Mouse (Mus musculus) erythroblast, embryonic 14.5 days (primary cell): Measurements from ENCODE around the gene Sbds. TPM values are rescaled to one million over a fixed set of nuclear protein-coding genes. Genes with fewer than 3 reads are reported as not detected.
A peak's percentile ranks its signal among the peaks of the same experiment; 100 is the strongest.

Experiments
- H3K27me3 ChIP-seq: 2 replicates; pipeline ENCODE4 v1.6.1; 2012; ENCODE audit warnings: inconsistent platforms; ENCODE audit not compliant: control insufficient read depth
- H3K36me3 ChIP-seq: 2 replicates; pipeline ENCODE4 v1.6.1; 2012; ENCODE audit warnings: mild to moderate bottlenecking, inconsistent platforms; ENCODE audit not compliant: control insufficient read depth
- H3K4me1 ChIP-seq: 2 replicates; pipeline ENCODE4 v1.6.1; 2012; ENCODE audit warnings: inconsistent platforms; ENCODE audit not compliant: control insufficient read depth
- H3K4me3 ChIP-seq: replicated peaks from 2 replicates; pipeline ENCODE3; 2012; ENCODE audit warnings: moderate library complexity, mild to moderate bottlenecking, inconsistent platforms
- H3K9me3 ChIP-seq: 2 replicates; pipeline ENCODE4 v1.6.1; 2012; ENCODE audit warnings: low read length, inconsistent platforms, mixed read lengths; ENCODE audit not compliant: control insufficient read depth
- GATA1 ChIP-seq: IDR thresholded peaks from 2 replicates; pipeline ENCODE4 v1.6.1; 2012; ENCODE audit warnings: low read length, inconsistent platforms, mixed read lengths
- TAL1 ChIP-seq: IDR thresholded peaks from 3 replicates; pipeline ENCODE4 v1.6.1; 2012; ENCODE audit warnings: low read length, inconsistent platforms, mixed read lengths
- polyA plus RNA-seq: library from polyadenylated mRNA; stranded (reverse); fragments of >175 nt; gene quantifications from 2 replicates; pipeline ENCODE4 v1.2.3, GENCODE M21; 2012

Gene Sbds
- polyA plus RNA-seq: 3.2 and 4.0 TPM in 2 replicates

- Histone ChIP-seq H3K9me3 (no peaks in the 10 kb centered on the region), H3K4me3 (peak within 1 kb of the TSS; percentile 92), H3K36me3 (peaks cover 44% of the 10 kb centered on the region), H3K27me3 (no peaks in the 10 kb centered on the region), H3K4me1 (peaks cover 45% of the 10 kb centered on the region)
- no peak for TF ChIP-seq TAL1
- peak; percentile 87 for TF ChIP-seq GATA1
Observed at GRCm38 (mm10) chr5:130255017-130255720, at the start of gene Sbds, which contains the start of gene Tyw1. TSS of gene Sbds (minus strand) at chr5:130255530. TSS of gene Tyw1 (plus strand) at chr5:130255619.

- Histone ChIP-seq H3K27me3 (no peaks in the 10 kb centered on the region), H3K36me3 (peaks cover 58% of the 10 kb centered on the region), H3K4me1 (no peaks in the 10 kb centered on the region), H3K4me3 (no peak overlapping the region), H3K9me3 (no peaks in the 10 kb centered on the region)
- no peak for TF ChIP-seq GATA1
- TF ChIP-seq TAL1: no peak
Observed at GRCm38 (mm10) chr5:130303611-130304010, 48.3 kb upstream of the Sbds start.

- H3K4me1 ChIP-seq: no peaks in the 10 kb centered on the region
- no peak for TF ChIP-seq GATA1
- no peak for TF ChIP-seq TAL1
- H3K9me3 ChIP-seq: no peaks in the 10 kb centered on the region
- no peak overlapping the region for H3K4me3 ChIP-seq
- H3K27me3 ChIP-seq: no peaks in the 10 kb centered on the region
- H3K36me3 ChIP-seq: peaks cover 68% of the 10 kb centered on the region
Observed at GRCm38 (mm10) chr5:130299526-130299925, 44.2 kb upstream of the Sbds start.

GRCm38 (mm10) chr5:130298831-130299460 lies 43.6 kb upstream of the Sbds start:
- Histone ChIP-seq H3K4me3 (no peak overlapping the region), H3K36me3 (peaks cover 68% of the 10 kb centered on the region), H3K27me3 (no peaks in the 10 kb centered on the region), H3K4me1 (no peaks in the 10 kb centered on the region), H3K9me3 (no peaks in the 10 kb centered on the region)
- TF ChIP-seq GATA1: no peak
- no peak for TF ChIP-seq TAL1

- TF ChIP-seq TAL1 (no peak), GATA1 (no peak)
Observed at GRCm38 (mm10) chr5:130296071-130296470, 40.7 kb upstream of the Sbds start.

GRCm38 (mm10) chr5:130294598-130294997 lies 39.3 kb upstream of the Sbds start:
- Histone ChIP-seq H3K4me3 (no peak overlapping the region), H3K9me3 (peaks cover 6% of the 10 kb centered on the region), H3K36me3 (peaks cover 83% of the 10 kb centered on the region), H3K4me1 (no peaks in the 10 kb centered on the region), H3K27me3 (no peaks in the 10 kb centered on the region)
- TF ChIP-seq GATA1 (no peak), TAL1 (no peak)

More at GRCm38 (mm10) chr5:130296071-130296470, 40.7 kb upstream of the Sbds start:
- H3K27me3 ChIP-seq: no peaks in the 10 kb centered on the region
- H3K36me3 ChIP-seq: peaks cover 83% of the 10 kb centered on the region
- H3K4me1 ChIP-seq: no peaks in the 10 kb centered on the region
- H3K4me3 ChIP-seq: no peak overlapping the region
- no peaks in the 10 kb centered on the region for H3K9me3 ChIP-seq

- Histone ChIP-seq H3K36me3 (peaks cover 83% of the 10 kb centered on the region), H3K4me1 (no peaks in the 10 kb centered on the region), H3K9me3 (peaks cover 7% of the 10 kb centered on the region), H3K4me3 (no peak overlapping the region), H3K27me3 (no peaks in the 10 kb centered on the region)
- TF ChIP-seq TAL1 (no peak), GATA1 (no peak)
Observed at GRCm38 (mm10) chr5:130293941-130294340, 38.6 kb upstream of the Sbds start.

- no peak overlapping the region for H3K4me3 ChIP-seq
- peaks cover 84% of the 10 kb centered on the region for H3K36me3 ChIP-seq
- H3K9me3 ChIP-seq: peaks cover 7% of the 10 kb centered on the region
- H3K4me1 ChIP-seq: no peaks in the 10 kb centered on the region
- no peak for TF ChIP-seq GATA1
- TF ChIP-seq TAL1: no peak
- H3K27me3 ChIP-seq: no peaks in the 10 kb centered on the region
Observed at GRCm38 (mm10) chr5:130292976-130293375, 37.6 kb upstream of the Sbds start.

GRCm38 (mm10) chr5:130290775-130291174 lies 35.4 kb upstream of the Sbds start:
- H3K4me3 ChIP-seq: no peak overlapping the region
- TF ChIP-seq TAL1 (no peak), GATA1 (no peak)
- H3K36me3 ChIP-seq: peaks cover 85% of the 10 kb centered on the region
- H3K27me3 ChIP-seq: no peaks in the 10 kb centered on the region
- H3K9me3 ChIP-seq: peaks cover 7% of the 10 kb centered on the region
- no peaks in the 10 kb centered on the region for H3K4me1 ChIP-seq
